25 mouse cellular contexts compared by ENCODE assay signal in the genomic region with DNA sequence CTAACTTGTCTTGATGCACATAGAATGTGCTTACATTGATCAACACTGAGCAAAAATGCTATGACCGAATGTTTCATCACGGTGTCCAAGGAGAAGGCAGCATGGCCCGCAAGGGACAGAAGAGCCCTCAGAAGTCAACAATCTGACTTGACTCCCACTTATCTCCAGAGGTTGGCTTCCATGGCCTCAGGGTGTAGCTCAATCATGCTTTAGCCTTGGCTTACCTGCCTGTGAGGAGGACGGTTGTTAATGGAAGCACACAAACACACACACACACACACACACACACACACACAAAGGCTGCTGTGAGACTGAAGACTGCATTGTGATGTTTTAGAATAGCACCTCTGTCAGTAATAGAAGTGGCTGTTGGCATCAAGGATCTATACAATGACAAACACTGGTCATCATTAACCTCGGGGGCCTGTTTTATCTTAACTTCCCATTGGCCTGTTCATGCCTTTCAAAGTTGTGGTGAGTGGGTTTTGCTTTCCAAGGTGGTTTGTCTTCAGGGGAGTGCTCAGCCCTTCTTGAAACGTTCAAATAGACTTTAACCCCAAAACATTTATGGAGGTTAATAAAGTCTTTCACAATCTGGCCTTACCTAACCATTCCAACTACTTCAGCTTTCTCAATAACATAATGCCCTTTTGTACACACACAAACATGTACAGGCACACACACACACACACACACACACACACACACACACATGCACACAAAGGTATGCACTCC.
DNase-seq lines count a peak whose midpoint lies in the region; ATAC-seq and TF ChIP-seq lines count a peak whose summit lies in the region.
"Had no signal": no experiment of that assay in that cellular context is flagged by ENCODE, and none has a peak within 500 bp of the region (broad histone marks: within the 10 kb centered on the region; RNA-seq: fewer than 3 reads in every experiment).

No protein-coding gene starts in this region.

- WGBS in forebrain, embryonic 10.5 days, result 92% methylated on average over 6 of the region's 6 CpGs
- WGBS in forebrain, embryonic 11.5 days, result 86% methylated on average over 6 of the region's 6 CpGs
- WGBS in midbrain, embryonic 11.5 days, result 95% methylated on average over 6 of the region's 6 CpGs
- WGBS in midbrain, embryonic 14.5 days, result 91% methylated on average over 6 of the region's 6 CpGs
- WGBS in intestine, postnatal 0 days, result 60% methylated on average over 6 of the region's 6 CpGs
- 81% methylated on average over 6 of the region's 6 CpGs for whole genome bisulfite sequencing in lung, adult 2 months

- H3K27ac ChIP-seq in forebrain, embryonic 10.5 days, result no peak overlapping the region
- H3K27ac ChIP-seq in forebrain, embryonic 11.5 days (ENCODE audit: low read depth, low read length), result no peak overlapping the region
- no peak overlapping the region for H3K27ac ChIP-seq in midbrain, embryonic 11.5 days (ENCODE audit: low read depth, low read length)
- H3K27ac ChIP-seq in midbrain, embryonic 14.5 days (replicated peaks; ENCODE audit: low read depth, low read length), result no peak overlapping the region
- no peak overlapping the region for H3K27ac ChIP-seq in intestine, postnatal 0 days (ENCODE audit: low read depth, low read length)
- H3K27ac ChIP-seq: embryonic facial prominence, embryonic 10.5 days; embryonic facial prominence, embryonic 12.5 days; forebrain, embryonic 13.5 days; forebrain, embryonic 15.5 days had no signal

- TF ChIP-seq POLR2A in lung, adult 2 months (IDR thresholded peaks at IDR 0.05; ENCODE audit: borderline replicate concordance, extremely low read depth, low read depth, low read length), result no peak

- no peak for TF ChIP-seq CTCF in intestine, postnatal 0 days (IDR thresholded peaks at IDR 0.05; ENCODE audit: low read depth)
- no peak for TF ChIP-seq CTCF in lung, adult 2 months (IDR thresholded peaks at IDR 0.05; ENCODE audit: insufficient read depth, low read length)

- peaks cover 5% of the 10 kb centered on the region for H3K4me1 ChIP-seq in forebrain, embryonic 10.5 days
- H3K4me1 ChIP-seq in forebrain, embryonic 11.5 days (replicated peaks; ENCODE audit: control insufficient read depth, insufficient read depth, low read length), result no peaks in the 10 kb centered on the region
- peaks cover 4% of the 10 kb centered on the region; the same call in 1 of the 2 replicates for H3K4me1 ChIP-seq in midbrain, embryonic 11.5 days (ENCODE audit: control insufficient read depth, insufficient read depth, low read length)
- no peaks in the 10 kb centered on the region for H3K4me1 ChIP-seq in midbrain, embryonic 14.5 days (ENCODE audit: control insufficient read depth, insufficient read depth, low read length)
- no peaks in the 10 kb centered on the region for H3K4me1 ChIP-seq in intestine, postnatal 0 days (replicated peaks; ENCODE audit: control insufficient read depth, insufficient read depth, low read length)
- no peaks in the 10 kb centered on the region for H3K4me1 ChIP-seq in lung, adult 2 months (ENCODE audit: control insufficient read depth, insufficient read depth, low read length)
- H3K4me1 ChIP-seq: embryonic facial prominence, embryonic 12.5 days; forebrain, embryonic 13.5 days; forebrain, embryonic 15.5 days had no signal

- no peak for ATAC-seq in forebrain, embryonic 11.5 days (replicated peaks; ENCODE audit: low FRiP score)
- no peak for ATAC-seq in midbrain, embryonic 11.5 days (ENCODE audit: low FRiP score)
- ATAC-seq in midbrain, embryonic 14.5 days (ENCODE audit: low FRiP score, low TSS enrichment), result no peak
- ATAC-seq in intestine, postnatal 0 days, result peak; percentile 92
- ATAC-seq: activated CD4-positive, CD25-positive, alpha-beta regulatory T cell, adult 4 months; CD4-positive, CD25-positive, alpha-beta regulatory T cell, adult 4 months; forebrain, embryonic 13.5 days; forebrain, embryonic 15.5 days; forebrain, postnatal 0 days; Patski had no signal

- no peak overlapping the region for H3K4me3 ChIP-seq in forebrain, embryonic 10.5 days
- no peak overlapping the region for H3K4me3 ChIP-seq in forebrain, embryonic 11.5 days (ENCODE audit: low read depth, low read length)
- no peak overlapping the region for H3K4me3 ChIP-seq in midbrain, embryonic 11.5 days (ENCODE audit: low read depth, low read length)
- H3K4me3 ChIP-seq in midbrain, embryonic 14.5 days (replicated peaks; ENCODE audit: low read depth, low read length), result no peak overlapping the region
- no peak overlapping the region for H3K4me3 ChIP-seq in intestine, postnatal 0 days (ENCODE audit: low read depth, low read length)
- H3K4me3 ChIP-seq in lung, adult 2 months (replicated peaks; ENCODE audit: extremely low read depth, low read depth, low read length), result no peak overlapping the region
- H3K4me3 ChIP-seq: embryonic facial prominence, embryonic 10.5 days; embryonic facial prominence, embryonic 12.5 days; forebrain, embryonic 13.5 days; forebrain, embryonic 15.5 days had no signal

- no peaks in the 10 kb centered on the region for H3K36me3 ChIP-seq in forebrain, embryonic 10.5 days (replicated peaks)
- H3K36me3 ChIP-seq in forebrain, embryonic 11.5 days (ENCODE audit: control insufficient read depth, insufficient read depth, low read length), result no peaks in the 10 kb centered on the region
- H3K36me3 ChIP-seq in midbrain, embryonic 11.5 days (ENCODE audit: control insufficient read depth, insufficient read depth, low read length), result no peaks in the 10 kb centered on the region
- no peaks in the 10 kb centered on the region for H3K36me3 ChIP-seq in midbrain, embryonic 14.5 days (ENCODE audit: control insufficient read depth, insufficient read depth, low read length)
- no peaks in the 10 kb centered on the region for H3K36me3 ChIP-seq in intestine, postnatal 0 days (ENCODE audit: control insufficient read depth, insufficient read depth)
- H3K36me3 ChIP-seq: embryonic facial prominence, embryonic 10.5 days; embryonic facial prominence, embryonic 12.5 days; forebrain, embryonic 15.5 days; G1E had no signal

- no peak overlapping the region for H3K9ac ChIP-seq in forebrain, embryonic 11.5 days (ENCODE audit: low read length)
- no peak overlapping the region for H3K9ac ChIP-seq in midbrain, embryonic 11.5 days (ENCODE audit: low read length)
- H3K9ac ChIP-seq in midbrain, embryonic 14.5 days (replicated peaks; ENCODE audit: low read length), result no peak overlapping the region
- H3K9ac ChIP-seq in intestine, postnatal 0 days (ENCODE audit: low read depth, low read length), result no peak overlapping the region
- H3K9ac ChIP-seq: embryonic facial prominence, embryonic 12.5 days; forebrain, embryonic 13.5 days; forebrain, embryonic 15.5 days; forebrain, postnatal 0 days had no signal

- no peaks in the 10 kb centered on the region for H3K27me3 ChIP-seq in forebrain, embryonic 10.5 days (ENCODE audit: poor library complexity, severe bottlenecking)
- H3K27me3 ChIP-seq in forebrain, embryonic 11.5 days (ENCODE audit: control insufficient read depth, insufficient read depth, low read length), result no peaks in the 10 kb centered on the region
- no peaks in the 10 kb centered on the region for H3K27me3 ChIP-seq in midbrain, embryonic 11.5 days (ENCODE audit: control insufficient read depth, insufficient read depth, low read length)
- H3K27me3 ChIP-seq in midbrain, embryonic 14.5 days (ENCODE audit: control insufficient read depth, insufficient read depth, low read length), result no peaks in the 10 kb centered on the region
- H3K27me3 ChIP-seq in intestine, postnatal 0 days (replicated peaks; ENCODE audit: control insufficient read depth, insufficient read depth, low read length), result no peaks in the 10 kb centered on the region
- H3K27me3 ChIP-seq: CH12.LX; embryonic facial prominence, embryonic 12.5 days; forebrain, embryonic 13.5 days; forebrain, embryonic 15.5 days; Patski had no signal

- H3K9me3 ChIP-seq in forebrain, embryonic 10.5 days, result no peaks in the 10 kb centered on the region
- no peaks in the 10 kb centered on the region for H3K9me3 ChIP-seq in forebrain, embryonic 11.5 days (ENCODE audit: control insufficient read depth, low read length)
- no peaks in the 10 kb centered on the region for H3K9me3 ChIP-seq in midbrain, embryonic 11.5 days (ENCODE audit: control insufficient read depth, low read length)
- H3K9me3 ChIP-seq in midbrain, embryonic 14.5 days (ENCODE audit: control insufficient read depth, low read length), result no peaks in the 10 kb centered on the region
- H3K9me3 ChIP-seq in intestine, postnatal 0 days (ENCODE audit: control insufficient read depth), result no peaks in the 10 kb centered on the region
- H3K9me3 ChIP-seq: embryonic facial prominence, embryonic 10.5 days; embryonic facial prominence, embryonic 12.5 days; forebrain, embryonic 13.5 days; forebrain, embryonic 15.5 days had no signal

- peak; percentile 10 for DNase-seq in forebrain, embryonic 10.5 days (ENCODE audit: extremely low spot score, low spot score)
- no peak for DNase-seq in forebrain, embryonic 11.5 days (ENCODE audit: low spot score)
- DNase-seq in midbrain, embryonic 11.5 days (ENCODE audit: low spot score, missing footprints), result peak; percentile 28
- no peak for DNase-seq in midbrain, embryonic 14.5 days
- DNase-seq in lung, adult 2 months, result no peak
- DNase-seq: adrenal gland, adult 8-10 months; adrenal gland, postnatal 14 days; adrenal gland, postnatal 36 days; B cell, adult 2 months; cerebellum, adult 11-12 months; cerebellum, adult 2 months; cerebellum, adult 9-10 months; cerebellum, postnatal 10 days; cerebellum, postnatal 25 days had no signal

- H3K4me2 ChIP-seq in forebrain, embryonic 11.5 days (ENCODE audit: low read depth, low read length, severe bottlenecking), result no peak overlapping the region
- H3K4me2 ChIP-seq in midbrain, embryonic 11.5 days, result no peak overlapping the region
- no peak overlapping the region for H3K4me2 ChIP-seq in midbrain, embryonic 14.5 days (ENCODE audit: low read length)
- H3K4me2 ChIP-seq in intestine, postnatal 0 days (replicated peaks; ENCODE audit: low read depth), result no peak overlapping the region
- H3K4me2 ChIP-seq: embryonic facial prominence, embryonic 12.5 days; forebrain, embryonic 13.5 days; forebrain, embryonic 15.5 days had no signal

Comparison
In these comparisons a context has a peak if more than half of its experiments do, and no peak if none do; other contexts are left out.
1. DNase-seq: peak in forebrain, embryonic 10.5 days (single experiment) and midbrain, embryonic 11.5 days (single experiment); none in forebrain, embryonic 11.5 days (single experiment), midbrain, embryonic 14.5 days (single experiment) and lung, adult 2 months (single experiment).